Mouse (Mus musculus) heart, adult 18-20 months (tissue): ENCODE data around the gene Vti1a. TPM values are rescaled to one million over a fixed set of nuclear protein-coding genes. Genes with fewer than 3 reads are reported as not detected.

Experiments
- DNase-seq, 2 experiments: peaks; one replicate each; pipeline ENCODE4 v3.0.0; 2021 to 2022; ENCODE audit warnings: mixed read lengths in 1 of 2
- total RNA-seq, 2 experiments: library from RNA; stranded (reverse); gene quantifications; 2 replicates each; pipeline ENCODE4 v1.2.3; 2021

Gene Vti1a
- total RNA-seq, 2 experiments from 2014 or later: 16.1 to 17.0 TPM

GRCm38 (mm10) chr19:55525056-55525455 is 209.0 kb downstream of the Vti1a start:
- DNase-seq: no peak

DNA sequence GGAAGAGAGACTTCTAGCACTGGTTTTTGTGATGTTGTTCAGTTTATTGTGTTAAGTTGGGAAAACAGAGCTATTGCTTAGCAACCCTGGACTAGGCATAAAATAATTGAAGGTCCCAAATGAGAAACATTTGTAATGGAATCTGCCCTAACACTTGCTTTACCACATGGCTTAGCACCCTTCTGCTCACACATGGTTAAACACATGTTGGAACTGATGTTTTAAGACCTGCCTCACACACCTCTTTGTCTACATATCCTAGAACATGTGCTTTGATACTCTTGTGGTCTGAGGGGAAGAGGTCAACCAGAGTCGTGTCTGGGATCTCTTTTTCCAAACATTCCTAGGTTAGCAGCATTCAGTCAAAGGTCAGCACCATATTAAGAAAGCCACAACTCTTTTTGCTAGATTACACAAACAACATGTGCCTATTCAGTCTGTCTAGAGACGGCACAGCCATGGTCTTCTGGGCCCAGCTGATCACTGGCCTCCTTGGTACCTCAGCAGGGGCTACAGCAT is 210.7 kb downstream of the Vti1a start:
- DNase-seq: no peak

GRCm38 (mm10) chr19:55530041-55530440 is 213.9 kb downstream of the Vti1a start:
- DNase-seq: no peak

DNA sequence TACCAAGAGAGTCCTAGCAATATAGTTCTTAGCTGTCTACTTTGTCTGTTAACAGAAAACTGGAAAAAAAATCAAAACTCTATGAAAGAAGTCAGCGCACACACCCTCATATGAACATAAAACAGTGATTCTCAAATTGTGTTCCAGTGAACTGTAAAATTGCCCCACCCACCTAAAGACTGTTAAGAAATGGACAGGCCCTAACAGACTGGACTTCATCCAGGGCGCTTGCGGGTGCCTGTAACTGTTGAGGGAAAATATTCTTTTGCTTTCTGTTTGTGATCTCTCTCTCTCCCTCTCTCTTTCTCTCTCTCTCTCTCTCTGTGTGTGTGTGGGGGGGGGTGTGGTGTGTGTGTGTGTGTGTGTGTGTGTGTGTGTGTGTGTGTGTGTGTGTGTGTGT is 216.6 kb downstream of the Vti1a start:
- DNase-seq: no peak

DNA sequence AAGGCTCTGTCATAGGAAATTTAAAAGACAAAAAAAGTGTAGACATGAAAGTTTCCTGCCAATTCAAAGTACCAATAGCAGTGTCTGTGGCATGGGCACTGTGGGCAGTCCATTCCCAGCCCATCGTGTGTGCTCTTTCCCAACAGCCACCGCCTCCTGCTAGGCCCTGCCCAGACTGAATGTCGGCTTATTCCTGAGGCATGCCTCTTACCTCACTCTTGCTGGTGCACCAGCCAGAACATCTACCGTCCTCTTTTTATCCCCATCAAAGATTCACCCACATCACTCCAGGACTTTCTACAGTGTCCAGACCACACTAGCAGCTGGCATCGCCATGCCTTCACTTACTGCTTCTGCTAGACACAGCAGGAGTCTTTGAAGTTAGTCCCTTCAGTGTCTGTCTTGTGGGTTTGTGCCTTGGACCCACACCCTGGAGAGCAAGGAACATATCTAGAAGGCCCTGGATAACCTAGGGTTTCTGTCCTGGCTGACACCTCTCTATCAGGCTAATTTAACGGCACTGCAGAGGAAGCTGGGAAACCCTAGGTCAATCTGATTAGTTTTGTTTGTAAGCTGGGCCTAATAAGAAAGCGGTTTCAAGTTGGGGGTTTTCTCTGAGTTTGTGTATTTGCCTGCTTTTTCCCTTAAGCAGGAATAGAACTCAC is 220.3 kb downstream of the Vti1a start:
- no peak for DNase-seq

DNA sequence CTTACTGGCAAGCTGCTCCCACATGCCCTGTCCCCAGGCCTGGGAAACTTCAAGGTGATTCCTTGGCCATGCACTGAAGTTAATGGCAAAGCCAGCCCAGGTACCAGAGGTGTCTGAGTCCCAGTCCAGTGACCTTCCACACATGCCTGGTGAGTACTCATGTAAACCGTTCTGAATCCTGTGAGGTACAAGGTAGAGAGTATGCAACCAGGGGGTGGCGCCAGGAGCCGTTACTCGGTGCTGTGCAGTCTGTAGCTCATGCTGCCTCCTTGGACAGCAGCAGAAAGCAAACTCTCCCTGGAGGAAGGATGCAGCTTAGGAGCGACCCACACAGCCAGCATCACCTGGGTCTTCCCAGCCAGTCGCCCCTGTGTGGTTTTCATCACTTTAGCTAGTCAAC is 221.6 kb downstream of the Vti1a start:
- DNase-seq: peak; percentile 21 to 56

GRCm38 (mm10) chr19:55541641-55542040 is 225.5 kb downstream of the Vti1a start:
- DNase-seq: no peak

DNA sequence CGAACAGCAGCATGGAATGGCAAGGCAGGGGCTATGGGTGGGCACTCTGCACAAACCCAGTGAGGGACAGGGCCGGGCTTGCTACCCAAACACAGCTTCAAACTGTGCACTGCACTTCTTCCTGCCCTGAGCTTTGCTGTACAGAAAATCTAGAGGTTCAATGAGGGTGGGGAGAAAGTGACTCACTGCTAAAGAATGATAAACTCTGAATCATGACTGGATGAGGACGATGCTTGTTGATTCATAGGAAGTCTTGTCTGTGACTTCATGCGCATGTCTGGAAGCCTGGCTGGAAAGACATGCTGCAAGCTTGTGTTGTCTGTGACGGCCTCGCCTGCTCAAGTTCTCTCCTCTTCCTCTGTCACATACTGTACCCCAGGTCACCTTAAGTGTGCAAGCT is 226.4 kb downstream of the Vti1a start:
- peak; percentile 23 to 50 for DNase-seq

GRCm38 (mm10) chr19:55543188-55543587 is 227.1 kb downstream of the Vti1a start:
- DNase-seq: no peak

DNA sequence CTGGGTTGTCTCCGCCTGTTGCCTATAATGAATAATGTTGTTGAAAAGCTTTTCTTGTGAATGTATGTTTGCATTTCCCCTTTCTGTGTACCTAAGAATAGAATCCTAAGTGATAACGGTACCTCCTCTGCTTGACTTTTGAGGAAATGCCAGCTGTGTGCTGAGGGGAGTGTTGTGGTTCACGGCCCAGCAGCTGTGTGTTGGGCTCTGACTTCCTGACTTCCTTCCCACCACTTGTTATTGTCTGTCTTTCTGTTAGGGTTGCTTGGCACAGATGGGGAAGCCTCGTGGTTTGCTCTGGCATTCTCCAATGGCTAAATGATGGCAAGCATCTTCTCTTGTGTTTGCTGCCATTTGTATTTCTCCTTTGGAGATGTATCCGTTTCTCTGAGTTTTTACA is 228.4 kb downstream of the Vti1a start:
- no peak for DNase-seq

GRCm38 (mm10) chr19:55545529-55545928 is 229.4 kb downstream of the Vti1a start:
- peak; percentile 69 to 89 for DNase-seq

- no peak for DNase-seq
These were observed 230.0 kb downstream of the Vti1a start for GRCm38 (mm10) chr19:55546009-55546528.

DNA sequence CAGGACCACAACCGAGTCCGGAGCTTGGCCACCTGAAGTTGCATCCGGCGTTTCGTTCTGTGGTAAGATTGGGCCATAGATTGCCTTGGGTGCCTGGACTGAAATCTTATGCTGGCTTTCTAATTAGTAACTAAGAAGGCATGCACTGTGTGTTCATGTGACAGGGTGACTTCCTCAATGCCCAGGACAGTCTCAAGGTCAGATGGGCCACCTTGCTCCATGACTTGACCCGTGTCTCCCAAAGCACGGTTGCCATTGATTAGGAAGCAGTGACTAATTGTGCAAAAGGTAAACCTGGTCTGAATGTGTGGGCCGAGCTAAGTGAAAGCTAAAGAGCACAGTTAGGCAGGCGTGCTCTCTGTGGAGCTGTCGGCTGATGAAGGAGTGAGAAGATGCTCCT is 232.1 kb downstream of the Vti1a start:
- no peak for DNase-seq

DNA sequence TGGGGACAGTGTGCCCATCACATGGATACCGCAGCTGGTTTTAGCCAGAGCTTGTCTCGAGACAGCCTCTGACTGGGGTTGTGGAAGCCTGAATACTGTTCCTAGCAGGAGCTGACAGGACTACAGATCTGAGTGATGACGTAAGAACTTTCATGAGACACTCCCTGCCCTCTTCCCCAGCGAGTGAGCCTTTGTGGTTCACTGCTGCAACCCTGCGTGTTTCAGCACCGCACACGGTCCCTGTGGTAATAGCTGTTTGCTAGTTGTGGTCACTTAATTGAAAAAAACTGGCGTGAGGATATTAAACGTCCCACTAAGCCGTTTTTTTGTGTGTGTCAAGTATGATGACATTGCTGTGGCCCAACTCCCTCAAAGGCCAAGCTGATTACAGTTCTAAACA is 232.6 kb downstream of the Vti1a start:
- DNase-seq: no peak

DNA sequence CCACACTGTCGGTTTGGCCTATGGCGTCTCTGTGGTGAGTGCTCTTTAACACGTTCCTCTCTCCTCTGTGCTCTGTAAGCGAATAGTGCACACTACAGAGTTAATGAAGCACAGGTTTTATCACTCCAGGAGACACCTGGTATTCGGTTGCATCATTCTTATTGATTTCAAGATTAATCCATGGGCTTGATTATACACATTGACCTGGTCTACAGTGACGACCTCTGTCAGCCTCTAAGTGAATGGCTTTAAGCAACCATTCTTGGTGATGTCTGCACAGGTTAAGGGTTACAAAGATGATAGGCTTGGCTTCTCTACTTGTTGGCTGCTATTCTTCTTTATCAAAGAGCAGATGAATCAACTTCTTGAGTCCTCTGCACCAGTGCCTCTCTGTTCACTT is 234.1 kb downstream of the Vti1a start:
- no peak for DNase-seq

GRCm38 (mm10) chr19:55552339-55552738 is 236.2 kb downstream of the Vti1a start:
- no peak for DNase-seq

DNA sequence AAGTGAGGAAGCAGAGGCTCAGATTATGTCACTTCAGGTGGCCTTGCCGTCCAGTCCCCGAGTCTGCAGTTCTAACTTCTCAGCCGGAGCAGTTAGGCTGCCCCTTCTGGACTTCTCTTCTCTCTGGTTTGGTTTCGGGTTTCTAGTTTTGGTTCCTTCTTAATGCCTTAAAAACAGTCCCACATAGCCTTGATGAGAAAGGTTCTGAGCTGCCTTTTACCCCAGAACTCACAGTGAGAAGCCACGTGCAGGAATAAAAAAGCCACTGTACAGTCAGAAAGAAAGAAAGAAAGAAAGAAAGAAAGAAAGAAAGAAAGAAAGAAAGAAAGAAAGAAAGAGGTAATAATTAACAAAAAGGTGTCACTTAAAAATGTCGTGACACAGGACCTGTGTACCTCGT is 236.8 kb downstream of the Vti1a start:
- DNase-seq: no peak

GRCm38 (mm10) chr19:55554295-55554694 is 238.2 kb downstream of the Vti1a start:
- no peak for DNase-seq

GRCm38 (mm10) chr19:55554703-55555102 is 238.6 kb downstream of the Vti1a start:
- no peak for DNase-seq

DNA sequence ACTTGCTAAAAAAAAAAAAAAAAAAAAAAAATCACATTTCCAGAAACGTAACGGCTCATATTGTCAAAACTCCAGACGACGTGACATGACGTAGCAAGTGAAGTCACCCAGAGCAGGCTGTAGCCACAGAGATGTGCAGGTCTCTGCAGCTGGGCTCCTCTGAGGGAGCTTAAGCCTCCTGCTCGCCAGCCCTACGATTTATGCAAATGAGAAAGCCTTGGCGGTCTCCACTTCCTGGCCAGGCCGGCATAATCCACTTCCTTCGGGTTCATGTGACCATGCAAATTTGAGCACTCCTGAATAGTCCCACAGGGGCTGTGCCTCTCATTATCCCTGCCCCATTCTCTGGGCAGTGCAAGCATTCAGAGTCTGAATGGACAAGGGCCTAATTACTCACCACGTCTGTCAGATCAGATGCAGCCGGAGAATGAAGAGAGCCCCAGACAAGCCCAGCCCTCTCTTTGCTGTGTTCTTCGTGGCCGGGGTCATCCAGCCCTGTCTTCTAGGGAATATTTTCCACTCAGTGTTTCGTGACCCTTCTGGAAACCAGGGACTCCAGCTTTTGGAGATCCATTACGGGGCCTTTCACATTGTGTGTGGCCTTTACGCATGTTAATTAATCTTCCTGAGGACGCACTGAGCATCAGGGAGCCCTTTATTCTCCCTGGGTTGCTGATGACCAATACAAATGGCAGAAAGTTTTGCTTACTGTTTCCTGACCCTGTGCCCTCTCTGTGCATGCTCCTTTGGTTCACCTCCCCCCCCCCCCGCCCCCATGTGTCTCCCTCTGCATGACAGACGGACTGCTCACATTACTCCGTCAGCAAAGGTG is 240.3 kb downstream of the Vti1a start:
- peak in 1 of 2 experiments; percentile 42 for DNase-seq

DNA sequence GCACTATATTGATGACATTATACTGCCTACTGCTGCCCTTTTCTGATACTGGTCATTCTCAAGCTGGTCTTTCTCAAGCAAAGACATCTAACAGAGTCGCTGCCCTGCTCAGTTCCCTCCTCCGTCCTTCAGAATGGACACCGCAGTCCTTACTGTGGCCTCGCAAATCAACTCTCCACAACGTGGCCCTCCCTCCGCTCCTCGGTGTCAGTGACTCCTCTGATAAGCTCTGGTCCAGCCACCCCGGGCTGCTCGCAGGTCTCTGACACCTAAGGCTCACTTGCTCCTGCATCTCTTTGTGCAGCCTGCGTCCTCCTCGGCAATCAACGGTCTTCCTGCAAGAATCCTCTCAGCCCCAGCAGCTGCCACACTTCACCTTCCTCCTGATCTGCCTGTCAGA is 243.2 kb downstream of the Vti1a start:
- no peak for DNase-seq

DNA sequence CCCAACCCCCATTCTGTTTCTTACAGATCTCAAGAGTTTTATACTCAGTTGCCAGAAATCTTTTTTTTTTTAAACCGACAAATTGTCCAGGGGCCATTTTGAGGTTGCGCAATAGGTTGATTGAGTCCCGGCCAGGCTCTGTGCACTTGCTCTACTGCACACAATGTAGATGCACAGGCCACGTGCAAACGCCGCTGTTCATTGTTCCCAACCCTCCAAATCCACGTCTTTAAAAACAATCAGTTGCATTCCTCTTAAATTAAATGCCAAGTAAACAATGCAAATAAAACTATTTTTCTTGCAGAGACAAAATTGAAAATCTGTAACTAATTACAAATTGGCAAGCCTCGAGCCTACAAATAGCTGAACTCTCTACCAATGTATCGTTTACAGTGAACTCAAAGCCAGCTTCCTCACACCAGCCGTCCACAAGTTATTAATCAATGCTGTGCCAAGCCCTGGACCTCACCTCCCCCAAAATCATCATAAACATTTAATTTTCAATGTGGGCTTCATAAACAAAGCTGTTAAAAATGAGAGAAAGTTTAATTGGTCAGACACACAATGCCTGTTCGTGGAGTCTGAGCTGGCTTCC is 244.1 kb downstream of the Vti1a start:
- peak; percentile 62 to 77 for DNase-seq

GRCm38 (mm10) chr19:55561469-55561868 is 245.4 kb downstream of the Vti1a start:
- no peak for DNase-seq
